Mouse (Mus musculus) neural tube, embryonic 13.5 days (tissue): ENCODE measurements around the gene Spsb3. TPM values are rescaled to one million over a fixed set of nuclear protein-coding genes. Genes with fewer than 3 reads are reported as not detected.

Experiments
- ATAC-seq: fragments of 200-750 bp; cut with Nextera tagmentation; 2 replicates; pipeline ENCODE4 v1.8.0; 2017; ENCODE audit warnings: low read depth, mild to moderate bottlenecking, moderate TSS enrichment, moderate library complexity
- H3K27ac ChIP-seq: fragments of 300-500 bp; sonication (generic); replicated peaks from 2 replicates; pipeline ENCODE4 v1.5.1; 2015; ENCODE audit warnings: moderate library complexity, mild to moderate bottlenecking, inconsistent platforms
- H3K27me3 ChIP-seq: fragments of 300-500 bp; sonication (generic); 2 replicates; pipeline ENCODE4 v1.6.1; 2015; ENCODE audit warnings: mild to moderate bottlenecking, inconsistent platforms
- H3K36me3 ChIP-seq: fragments of 300-500 bp; sonication (generic); 2 replicates; pipeline ENCODE4 v1.6.1; 2015; ENCODE audit warnings: mild to moderate bottlenecking, inconsistent platforms
- H3K4me1 ChIP-seq: fragments of 300-500 bp; sonication (generic); replicated peaks from 2 replicates; pipeline ENCODE4 v1.6.1; 2015; ENCODE audit warnings: inconsistent platforms
- H3K4me2 ChIP-seq: fragments of 300-500 bp; sonication (generic); 2 replicates; pipeline ENCODE4 v1.6.1; 2015; ENCODE audit warnings: inconsistent platforms, mild to moderate bottlenecking, moderate library complexity
- H3K4me3 ChIP-seq: fragments of 300-500 bp; sonication (generic); 2 replicates; pipeline ENCODE4 v1.5.1; 2015; ENCODE audit warnings: mild to moderate bottlenecking, inconsistent platforms
- H3K9ac ChIP-seq: fragments of 300-500 bp; sonication (generic); 2 replicates; pipeline ENCODE4 v1.6.1; 2015; ENCODE audit warnings: moderate library complexity, mild to moderate bottlenecking, inconsistent platforms
- H3K9me3 ChIP-seq: fragments of 300-500 bp; sonication (generic); 2 replicates; pipeline ENCODE4 v1.6.1; 2016; ENCODE audit warnings: inconsistent platforms
- WGBS: fragments of 180-500 bp; shearing (Covaris S2); methylation state at CpG from one replicate; pipeline ENCODE4 v1.1.7; 2015; 5-methylcytosine and 5-hydroxymethylcytosine counted together
- polyA plus RNA-seq: library from polyadenylated mRNA; unstranded; fragments of >200 nt; fragmentation: Nextera tagmentation; extraction: Ambion mirVana; gene quantifications from 2 replicates; pipeline ENCODE4 v1.2.1, GENCODE M21; 2015

Spsb3 gene
- polyA plus RNA-seq, 1 experiment from 2014 or later: 74.2 TPM

GRCm38 (mm10) chr17:24851381-24852125, 34.9 kb upstream of the Spsb3 start:
- Histone ChIP-seq H3K9ac (peak overlapping the region; percentile 81), H3K4me1 (peaks cover 24% of the 10 kb centered on the region), H3K4me2 (peak overlapping the region; percentile 72), H3K36me3 (peaks cover 38% of the 10 kb centered on the region), H3K9me3 (no peaks in the 10 kb centered on the region), H3K27me3 (peaks cover 8% of the 10 kb centered on the region), H3K27ac (no peak overlapping the region), H3K4me3 (peak overlapping the region; percentile 77)
- 81% methylated on average over 10 of the region's 10 CpGs for WGBS
- ATAC-seq: no peak

- no peaks in the 10 kb centered on the region for H3K9me3 ChIP-seq
- WGBS: 85% methylated on average over 3 of the region's 3 CpGs
- no peak for ATAC-seq
- peaks cover 8% of the 10 kb centered on the region for H3K27me3 ChIP-seq
- peaks cover 10% of the 10 kb centered on the region for H3K4me1 ChIP-seq
- no peak overlapping the region for H3K4me2 ChIP-seq
- H3K4me3 ChIP-seq: no peak overlapping the region
- no peak overlapping the region for H3K27ac ChIP-seq
- no peak overlapping the region for H3K9ac ChIP-seq
- H3K36me3 ChIP-seq: peaks cover 59% of the 10 kb centered on the region
These were observed 30.5 kb upstream of the Spsb3 start for GRCm38 (mm10) chr17:24855838-24856464.

GRCm38 (mm10) chr17:24856589-24856988, 29.9 kb upstream of the Spsb3 start:
- Histone ChIP-seq H3K4me3 (no peak overlapping the region), H3K27ac (no peak overlapping the region), H3K36me3 (peaks cover 66% of the 10 kb centered on the region), H3K9ac (no peak overlapping the region), H3K27me3 (peaks cover 3% of the 10 kb centered on the region; the same call in 1 of the 2 replicates), H3K9me3 (no peaks in the 10 kb centered on the region), H3K4me2 (no peak overlapping the region), H3K4me1 (peaks cover 3% of the 10 kb centered on the region)
- ATAC-seq: no peak
- 92% methylated on average over 13 of the region's 13 CpGs for WGBS

- Histone ChIP-seq H3K27me3 (no peaks in the 10 kb centered on the region), H3K4me3 (no peak overlapping the region), H3K4me2 (no peak overlapping the region), H3K9ac (no peak overlapping the region), H3K27ac (no peak overlapping the region), H3K4me1 (no peaks in the 10 kb centered on the region), H3K36me3 (peaks cover 75% of the 10 kb centered on the region), H3K9me3 (no peaks in the 10 kb centered on the region)
- ATAC-seq: no peak
- 87% methylated on average over 8 of the region's 8 CpGs for WGBS
These were observed 28.5 kb upstream of the Spsb3 start for GRCm38 (mm10) chr17:24857831-24858470.

GRCm38 (mm10) chr17:24858967-24859366, 27.5 kb upstream of the Spsb3 start:
- Histone ChIP-seq H3K4me1 (no peaks in the 10 kb centered on the region), H3K9ac (no peak overlapping the region), H3K27me3 (no peaks in the 10 kb centered on the region), H3K4me2 (no peak overlapping the region), H3K36me3 (peaks cover 73% of the 10 kb centered on the region), H3K27ac (no peak overlapping the region), H3K4me3 (no peak overlapping the region), H3K9me3 (no peaks in the 10 kb centered on the region)
- 84% methylated on average over 6 of the region's 6 CpGs for WGBS
- no peak for ATAC-seq

- Histone ChIP-seq H3K27me3 (no peaks in the 10 kb centered on the region), H3K9me3 (no peaks in the 10 kb centered on the region), H3K27ac (no peak overlapping the region), H3K4me2 (no peak overlapping the region), H3K36me3 (peaks cover 71% of the 10 kb centered on the region), H3K9ac (no peak overlapping the region), H3K4me3 (no peak overlapping the region), H3K4me1 (no peaks in the 10 kb centered on the region)
- no peak for ATAC-seq
- WGBS: 93% methylated on average over 8 of the region's 8 CpGs
These were observed 26.4 kb upstream of the Spsb3 start for GRCm38 (mm10) chr17:24860076-24860475.

- Histone ChIP-seq H3K36me3 (peaks cover 71% of the 10 kb centered on the region), H3K4me2 (no peak overlapping the region), H3K27ac (no peak overlapping the region), H3K4me1 (no peaks in the 10 kb centered on the region), H3K27me3 (no peaks in the 10 kb centered on the region), H3K9me3 (no peaks in the 10 kb centered on the region), H3K4me3 (no peak overlapping the region), H3K9ac (no peak overlapping the region)
- WGBS: 93% methylated on average over 3 of the region's 3 CpGs
- no peak for ATAC-seq
These were observed 24.7 kb upstream of the Spsb3 start for GRCm38 (mm10) chr17:24861785-24862184.

GRCm38 (mm10) chr17:24865776-24866175, 20.7 kb upstream of the Spsb3 start, which contains the start of gene Igfals:
Gene Igfals (plus strand): TSS chr17:24865997.
- 91% methylated on average over 8 of the region's 8 CpGs for WGBS
- H3K36me3 ChIP-seq: peaks cover 54% of the 10 kb centered on the region
- no peak within 1 kb of the TSS for H3K4me2 ChIP-seq
- no peak within 1 kb of the TSS for H3K9ac ChIP-seq
- H3K9me3 ChIP-seq: no peaks in the 10 kb centered on the region
- H3K27ac ChIP-seq: no peak within 1 kb of the TSS
- H3K4me3 ChIP-seq: no peak within 1 kb of the TSS
- no peak for ATAC-seq
- H3K27me3 ChIP-seq: no peaks in the 10 kb centered on the region
- H3K4me1 ChIP-seq: no peaks in the 10 kb centered on the region

GRCm38 (mm10) chr17:24867914-24868313, 18.5 kb upstream of the Spsb3 start:
- Histone ChIP-seq H3K4me3 (no peak overlapping the region), H3K4me1 (no peaks in the 10 kb centered on the region), H3K27me3 (no peaks in the 10 kb centered on the region), H3K36me3 (peaks cover 33% of the 10 kb centered on the region), H3K9me3 (no peaks in the 10 kb centered on the region), H3K9ac (no peak overlapping the region), H3K4me2 (no peak overlapping the region), H3K27ac (no peak overlapping the region)
- ATAC-seq: no peak
- 95% methylated on average over 10 of the region's 10 CpGs for WGBS

- no peaks in the 10 kb centered on the region for H3K27me3 ChIP-seq
- no peak overlapping the region for H3K27ac ChIP-seq
- no peak overlapping the region for H3K9ac ChIP-seq
- H3K4me3 ChIP-seq: no peak overlapping the region
- 56% methylated on average over 4 of the region's 4 CpGs for WGBS
- H3K4me1 ChIP-seq: no peaks in the 10 kb centered on the region
- H3K36me3 ChIP-seq: no peaks in the 10 kb centered on the region
- no peak overlapping the region for H3K4me2 ChIP-seq
- ATAC-seq: no peak
- no peaks in the 10 kb centered on the region for H3K9me3 ChIP-seq
These were observed 12.6 kb upstream of the Spsb3 start for GRCm38 (mm10) chr17:24873695-24874404.

- WGBS: 41% methylated on average over 1 of the region's 1 CpGs
- Histone ChIP-seq H3K27ac (no peak overlapping the region), H3K36me3 (no peaks in the 10 kb centered on the region), H3K4me2 (no peak overlapping the region), H3K4me3 (no peak overlapping the region), H3K9me3 (no peaks in the 10 kb centered on the region), H3K4me1 (no peaks in the 10 kb centered on the region), H3K27me3 (no peaks in the 10 kb centered on the region), H3K9ac (no peak overlapping the region)
- no peak for ATAC-seq
These were observed 12.1 kb upstream of the Spsb3 start for GRCm38 (mm10) chr17:24874405-24874745.

- no peaks in the 10 kb centered on the region for H3K27me3 ChIP-seq
- 83% methylated on average over 8 of the region's 8 CpGs for WGBS
- ATAC-seq: no peak
- H3K4me2 ChIP-seq: no peak overlapping the region
- H3K36me3 ChIP-seq: no peaks in the 10 kb centered on the region
- H3K27ac ChIP-seq: no peak overlapping the region
- H3K4me3 ChIP-seq: no peak overlapping the region
- H3K9me3 ChIP-seq: no peaks in the 10 kb centered on the region
- no peaks in the 10 kb centered on the region for H3K4me1 ChIP-seq
- H3K9ac ChIP-seq: no peak overlapping the region
These were observed 11.5 kb upstream of the Spsb3 start for GRCm38 (mm10) chr17:24874989-24875388.
